ENCODE assay signal across 23 mouse cellular contexts in the genomic region with DNA sequence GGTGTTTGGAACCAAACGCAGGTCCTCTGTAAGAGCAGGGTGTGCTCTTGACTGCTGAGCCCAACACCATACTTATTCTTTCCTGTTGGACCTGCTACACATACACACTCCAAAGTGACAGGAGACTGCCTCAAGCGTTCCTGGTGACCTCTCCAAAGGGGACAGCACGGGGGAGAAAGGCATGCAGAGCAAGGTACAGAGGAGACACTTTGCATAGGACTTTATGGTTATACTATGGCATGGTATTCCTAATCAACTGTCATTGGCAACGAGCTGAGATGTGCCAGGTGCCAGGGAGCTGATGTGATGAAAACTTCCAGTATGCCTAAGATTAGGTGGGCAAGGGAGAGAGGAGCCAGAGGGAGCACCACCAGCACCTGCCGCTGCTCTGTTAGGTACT. TPM values are rescaled to one million over a fixed set of nuclear protein-coding genes. Genes with fewer than 3 reads are reported as not detected.
DNase-seq lines count a peak whose midpoint lies in the region; ATAC-seq and TF ChIP-seq lines count a peak whose summit lies in the region.
"Had no signal": no experiment of that assay in that cellular context is flagged by ENCODE, and none has a peak within 500 bp of the region (broad histone marks: within the 10 kb centered on the region; RNA-seq: fewer than 3 reads in every experiment).

No protein-coding gene starts in this region.

- no peaks in the 10 kb centered on the region for H3K4me1 ChIP-seq in intestine, embryonic 16.5 days (ENCODE audit: control insufficient read depth, insufficient read depth, low read length)
- H3K4me1 ChIP-seq in intestine, embryonic 15.5 days (replicated peaks) = no peaks in the 10 kb centered on the region
- peaks cover 12% of the 10 kb centered on the region; the same call in 1 of the 2 replicates for H3K4me1 ChIP-seq in liver, adult 2 months (ENCODE audit: control insufficient read depth, insufficient read depth, low read length)
- peaks cover 11% of the 10 kb centered on the region for H3K4me1 ChIP-seq in liver, postnatal 0 days (ENCODE audit: insufficient read depth)
- peaks cover 17% of the 10 kb centered on the region; the same call in 1 of the 2 replicates for H3K4me1 ChIP-seq in small intestine, adult 2 months (ENCODE audit: control insufficient read depth, insufficient read depth, insufficient read length, low read length)
- H3K4me1 ChIP-seq: embryonic facial prominence, embryonic 15.5 days; forebrain, embryonic 10.5 days; forebrain, embryonic 12.5 days had no signal

- no peaks in the 10 kb centered on the region for H3K27me3 ChIP-seq in intestine, embryonic 16.5 days (replicated peaks; ENCODE audit: control insufficient read depth, insufficient read depth, low read length)
- H3K27me3 ChIP-seq in intestine, embryonic 15.5 days (replicated peaks) = no peaks in the 10 kb centered on the region
- H3K27me3 ChIP-seq in liver, adult 2 months (ENCODE audit: control insufficient read depth, insufficient read depth, low read length) = no peaks in the 10 kb centered on the region
- no peaks in the 10 kb centered on the region for H3K27me3 ChIP-seq in liver, postnatal 0 days (ENCODE audit: insufficient read depth, low read length)
- H3K27me3 ChIP-seq in small intestine, adult 2 months (ENCODE audit: control insufficient read depth, insufficient read depth, low read length) = no peaks in the 10 kb centered on the region
- H3K27me3 ChIP-seq: embryonic facial prominence, embryonic 13.5 days; embryonic facial prominence, embryonic 15.5 days; forebrain, embryonic 12.5 days had no signal

- no peak for DNase-seq in liver, adult 2 months (ENCODE audit: extremely low read depth, low read depth, low spot score)
- no peak for DNase-seq in liver, postnatal 0 days
- DNase-seq in lung, postnatal 36 days = no peak
- DNase-seq: adrenal gland, adult 2 months; adrenal gland, postnatal 10 days; adrenal gland, postnatal 25 days; cerebellum, adult 11 months; cerebellum, adult 18-20 months; cerebellum, adult 8-10 months; cerebellum, adult 9-11 months; cerebellum, postnatal 14 days; cerebellum, postnatal 36 days; embryo, embryonic 11 days had no signal

- no peak for TF ChIP-seq CTCF in liver, adult 2 months (IDR thresholded peaks at IDR 0.05; ENCODE audit: low read depth, low read length)
- TF ChIP-seq CTCF in liver, postnatal 0 days (IDR thresholded peaks at IDR 0.05; ENCODE audit: low read depth) = no peak
- no peak for TF ChIP-seq CTCF in small intestine, adult 2 months (IDR thresholded peaks at IDR 0.05; ENCODE audit: extremely low read depth, insufficient read length, insufficient replicate concordance, low read depth, low read length)

- no peak for ATAC-seq in intestine, embryonic 16.5 days
- ATAC-seq in intestine, embryonic 15.5 days = no peak
- no peak for ATAC-seq in liver, postnatal 0 days
- ATAC-seq: forebrain, embryonic 14.5 days; forebrain, embryonic 16.5 days had no signal

- H3K4me3 ChIP-seq in intestine, embryonic 16.5 days (ENCODE audit: low read length) = no peak overlapping the region
- H3K4me3 ChIP-seq in intestine, embryonic 15.5 days (replicated peaks) = no peak overlapping the region
- no peak overlapping the region for H3K4me3 ChIP-seq in liver, adult 2 months (ENCODE audit: insufficient read depth, low read depth, low read length)
- no peak overlapping the region for H3K4me3 ChIP-seq in liver, postnatal 0 days (ENCODE audit: low read depth, low read length)
- H3K4me3 ChIP-seq in small intestine, adult 2 months (ENCODE audit: low read depth, low read length) = no peak overlapping the region
- H3K4me3 ChIP-seq: embryonic facial prominence, embryonic 13.5 days; embryonic facial prominence, embryonic 15.5 days; erythroblast, embryonic 14.5 days; forebrain, embryonic 10.5 days; forebrain, embryonic 12.5 days had no signal

- no peak for TF ChIP-seq EP300 in liver, postnatal 0 days (IDR thresholded peaks at IDR 0.05; ENCODE audit: low read depth)

- WGBS in intestine, embryonic 16.5 days = 91% methylated on average over 5 of the region's 5 CpGs
- WGBS in intestine, embryonic 15.5 days = 92% methylated on average over 5 of the region's 5 CpGs
- 94% methylated on average over 5 of the region's 5 CpGs for WGBS in liver, adult 2 months
- 75% methylated on average over 5 of the region's 5 CpGs for WGBS in liver, postnatal 0 days (ENCODE audit: insufficient replicate concordance)
- WGBS in small intestine, adult 2 months = 87% methylated on average over 5 of the region's 5 CpGs

- H3K9ac ChIP-seq in intestine, embryonic 16.5 days (ENCODE audit: low read depth, low read length) = no peak overlapping the region
- H3K9ac ChIP-seq in intestine, embryonic 15.5 days = no peak overlapping the region
- H3K9ac ChIP-seq in liver, adult 2 months (ENCODE audit: low read depth, low read length) = no peak overlapping the region
- H3K9ac ChIP-seq in liver, postnatal 0 days (replicated peaks) = no peak overlapping the region
- H3K9ac ChIP-seq: embryonic facial prominence, embryonic 13.5 days; embryonic facial prominence, embryonic 15.5 days; forebrain, embryonic 12.5 days had no signal

- H3K9me3 ChIP-seq in intestine, embryonic 16.5 days (ENCODE audit: control insufficient read depth, low read length) = no peaks in the 10 kb centered on the region
- H3K9me3 ChIP-seq in intestine, embryonic 15.5 days = no peaks in the 10 kb centered on the region
- H3K9me3 ChIP-seq in liver, postnatal 0 days (ENCODE audit: low read length) = no peaks in the 10 kb centered on the region
- H3K9me3 ChIP-seq: embryonic facial prominence, embryonic 13.5 days; embryonic facial prominence, embryonic 15.5 days; forebrain, embryonic 10.5 days; forebrain, embryonic 12.5 days had no signal

- H3K36me3 ChIP-seq in intestine, embryonic 16.5 days (ENCODE audit: control insufficient read depth, insufficient read depth, low read length) = no peaks in the 10 kb centered on the region
- H3K36me3 ChIP-seq in intestine, embryonic 15.5 days = peaks cover 7% of the 10 kb centered on the region; the same call in 1 of the 2 replicates
- peaks cover 6% of the 10 kb centered on the region for H3K36me3 ChIP-seq in liver, adult 2 months (ENCODE audit: control insufficient read depth, insufficient read depth, low read length)
- peaks cover 12% of the 10 kb centered on the region for H3K36me3 ChIP-seq in liver, postnatal 0 days (replicated peaks; ENCODE audit: insufficient read depth, low read length)
- H3K36me3 ChIP-seq in small intestine, adult 2 months (ENCODE audit: control insufficient read depth, insufficient read depth, low read length) = no peaks in the 10 kb centered on the region; the same call in 1 of the 2 replicates

- H3K27ac ChIP-seq in intestine, embryonic 16.5 days (ENCODE audit: low read length) = peak overlapping the region; percentile 28; the same call in 1 of the 2 replicates
- H3K27ac ChIP-seq in intestine, embryonic 15.5 days = no peak overlapping the region
- peak overlapping the region; percentile 72 for H3K27ac ChIP-seq in liver, adult 2 months (replicated peaks; ENCODE audit: insufficient read depth, low read depth, low read length)
- H3K27ac ChIP-seq in liver, postnatal 0 days (ENCODE audit: low read depth) = no peak overlapping the region
- H3K27ac ChIP-seq in small intestine, adult 2 months (ENCODE audit: insufficient read depth, low read depth, low read length) = peak overlapping the region; percentile 14
- H3K27ac ChIP-seq: embryonic facial prominence, embryonic 13.5 days; embryonic facial prominence, embryonic 15.5 days; forebrain, embryonic 10.5 days; forebrain, embryonic 12.5 days had no signal

- TF ChIP-seq POLR2A in liver, adult 2 months (IDR thresholded peaks at IDR 0.05; ENCODE audit: extremely low read depth, insufficient read depth, low read length) = no peak
- no peak for TF ChIP-seq POLR2A in small intestine, adult 2 months (IDR thresholded peaks at IDR 0.05; ENCODE audit: low read depth, low read length)

- H3K4me2 ChIP-seq in intestine, embryonic 16.5 days (ENCODE audit: low read depth, low read length) = no peak overlapping the region
- H3K4me2 ChIP-seq in intestine, embryonic 15.5 days (replicated peaks) = no peak overlapping the region
- H3K4me2 ChIP-seq in liver, postnatal 0 days (ENCODE audit: low read depth, low read length) = no peak overlapping the region
- H3K4me2 ChIP-seq: embryonic facial prominence, embryonic 13.5 days; embryonic facial prominence, embryonic 15.5 days; forebrain, embryonic 12.5 days had no signal

- H3K79me2 ChIP-seq in liver, adult 2 months (ENCODE audit: control insufficient read depth, insufficient read depth, low read length) = no peaks in the 10 kb centered on the region

RNA-seq across cellular contexts. Expression of a gene that starts 9.6 kb away (rescaled TPM):
- 8.5 and 10.1 TPM in 2 replicates for polyA plus RNA-seq in intestine, embryonic 16.5 days (2015; fragmentation: Nextera tagmentation; extraction: Ambion mirVana)
- polyA plus RNA-seq in intestine, embryonic 15.5 days (2015; fragmentation: Nextera tagmentation; extraction: Ambion mirVana) = 11.7 and 11.8 TPM in 2 replicates
- 4.1 and 5.2 TPM in 2 replicates for total RNA-seq in liver, adult 2 months (2014; rRNA removed)
- 5.2 and 7.1 TPM in 2 replicates for polyA plus RNA-seq in liver, adult 2 months (2012; rRNA removed)
- polyA plus RNA-seq in liver, postnatal 0 days (2015; fragmentation: Nextera tagmentation; extraction: Ambion mirVana) = 2.8 and 3.7 TPM in 2 replicates
- 6.2 and 7.4 TPM in 2 replicates for polyA plus RNA-seq in small intestine, adult 2 months (2012; rRNA removed)
- polyA plus RNA-seq: erythroblast, embryonic 14.5 days had no signal

RNA-seq across cellular contexts. Expression of a gene that starts 26.0 kb away (rescaled TPM):
- 30.8 and 32.4 TPM in 2 replicates for polyA plus RNA-seq in intestine, embryonic 16.5 days (2015; fragmentation: Nextera tagmentation; extraction: Ambion mirVana)
- polyA plus RNA-seq in intestine, embryonic 15.5 days (2015; fragmentation: Nextera tagmentation; extraction: Ambion mirVana) = 34.0 and 35.1 TPM in 2 replicates
- total RNA-seq in liver, adult 2 months (2014; rRNA removed) = 24.6 and 27.7 TPM in 2 replicates
- 18.2 and 19.8 TPM in 2 replicates for polyA plus RNA-seq in liver, adult 2 months (2012; rRNA removed)
- polyA plus RNA-seq in liver, postnatal 0 days (2015; fragmentation: Nextera tagmentation; extraction: Ambion mirVana) = 10.5 and 11.3 TPM in 2 replicates
- 16.2 and 39.2 TPM in 2 replicates for polyA plus RNA-seq in small intestine, adult 2 months (2012; rRNA removed)

RNA-seq across cellular contexts. Expression of a gene that starts 55.9 kb away (rescaled TPM):
- polyA plus RNA-seq in intestine, embryonic 16.5 days (2015; fragmentation: Nextera tagmentation; extraction: Ambion mirVana) = 42.0 and 48.8 TPM in 2 replicates
- polyA plus RNA-seq in intestine, embryonic 15.5 days (2015; fragmentation: Nextera tagmentation; extraction: Ambion mirVana) = 58.8 and 60.8 TPM in 2 replicates
- 4.1 and 4.4 TPM in 2 replicates for total RNA-seq in liver, adult 2 months (2014; rRNA removed)
- 1.2 and 1.8 TPM in 2 replicates for polyA plus RNA-seq in liver, adult 2 months (2012; rRNA removed)
- polyA plus RNA-seq in liver, postnatal 0 days (2015; fragmentation: Nextera tagmentation; extraction: Ambion mirVana) = 12.9 and 15.0 TPM in 2 replicates
- 1.3 and 3.1 TPM in 2 replicates for polyA plus RNA-seq in small intestine, adult 2 months (2012; rRNA removed)

Comparison
In these comparisons a context has a peak if more than half of its experiments do, and no peak if none do; other contexts are left out.
1. H3K27ac ChIP-seq: peak in intestine, embryonic 16.5 days (single experiment), liver, adult 2 months (single experiment) and small intestine, adult 2 months (single experiment); none in intestine, embryonic 15.5 days (single experiment) and liver, postnatal 0 days (single experiment).